Mouse (Mus musculus) embryo, embryonic 9.5 days (tissue): Measurements from ENCODE around the gene Mfap4.
A peak's percentile ranks its signal among the peaks of the same experiment; 100 is the strongest.

Source experiments
- DNase-seq: peaks from one replicate; pipeline ENCODE4 v3.0.0-alpha.2; 2017; ENCODE audit errors: extremely low spot score

Mfap4 gene

GRCm38 (mm10) chr11:61518871-61519270 is 33.6 kb downstream of the Mfap4 start:
- DNase-seq: no peak

- DNase-seq: no peak
Observed at GRCm38 (mm10) chr11:61519484-61520107, 34.4 kb downstream of the Mfap4 start.

- no peak for DNase-seq
Observed at GRCm38 (mm10) chr11:61526872-61527271, 41.6 kb downstream of the Mfap4 start.

DNA sequence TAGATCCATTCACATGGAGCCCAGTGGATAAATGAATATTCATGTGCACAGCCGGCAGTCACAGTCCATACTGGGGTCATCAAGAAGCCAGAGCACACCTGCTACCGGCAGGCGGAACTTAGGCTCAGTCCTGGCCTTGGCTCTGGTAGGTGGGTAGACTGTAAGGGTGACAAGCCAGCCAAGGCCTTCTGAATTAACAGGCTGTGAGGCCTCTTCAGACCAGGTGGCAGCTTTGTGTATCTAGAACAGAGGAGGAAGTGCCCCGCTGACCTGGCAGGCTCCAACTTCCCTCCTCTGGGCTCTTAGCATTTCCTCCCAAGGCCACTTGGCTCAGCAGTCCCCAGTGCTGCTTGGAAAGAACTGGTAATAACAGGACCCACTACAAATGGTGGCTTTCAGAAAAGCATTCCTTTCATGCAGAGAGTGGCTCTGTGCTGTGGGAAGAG is 44.1 kb downstream of the Mfap4 start:
- DNase-seq: peak; percentile 5

- no peak for DNase-seq
Observed at GRCm38 (mm10) chr11:61532820-61533219, 47.6 kb downstream of the Mfap4 start.

- peak; percentile 28 for DNase-seq
Observed at GRCm38 (mm10) chr11:61533571-61533970, 48.3 kb downstream of the Mfap4 start.

GRCm38 (mm10) chr11:61535530-61535929 is 50.3 kb downstream of the Mfap4 start:
- no peak for DNase-seq

DNA sequence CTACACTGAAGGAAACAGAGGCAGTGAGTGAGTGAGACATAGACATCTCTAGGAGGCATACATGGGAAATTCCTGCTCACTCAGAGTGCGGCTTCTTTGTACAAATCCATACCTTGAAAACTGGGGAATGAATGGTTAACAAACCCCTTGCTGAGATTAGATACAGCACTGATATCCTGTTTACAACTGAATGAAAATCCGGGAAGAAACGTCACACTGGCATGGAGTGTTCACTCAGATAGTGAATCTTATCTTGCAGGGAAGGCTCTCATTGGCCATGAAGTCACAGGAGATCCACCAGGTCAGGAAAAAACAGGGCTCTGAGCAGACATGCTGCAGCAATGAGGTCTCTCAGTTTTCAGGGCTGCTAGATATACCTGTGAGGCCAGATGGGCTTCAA is 51.7 kb downstream of the Mfap4 start:
- no peak for DNase-seq

DNA sequence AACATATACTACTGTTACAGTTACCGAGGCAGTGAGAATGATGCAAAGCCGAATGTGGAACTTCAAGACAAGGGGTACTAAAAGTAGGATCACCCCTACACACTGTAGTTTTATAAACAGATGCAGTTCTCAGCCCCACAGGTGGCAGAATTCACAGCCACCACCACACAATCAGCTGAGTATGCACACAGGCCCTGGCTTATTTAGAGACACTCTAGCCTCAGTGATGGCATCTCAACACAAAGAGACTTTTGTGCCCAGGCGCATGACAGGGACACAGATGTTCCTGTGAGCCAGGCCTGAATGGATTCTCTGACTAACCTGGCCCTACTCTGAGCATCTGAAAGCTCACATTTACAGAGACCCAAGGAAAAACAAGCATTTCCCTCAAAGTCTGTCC is 52.1 kb downstream of the Mfap4 start:
- DNase-seq: no peak
